Mouse (Mus musculus) heart, adult 2 months (tissue): Measurements from ENCODE around the gene Mcts2.

Source experiments
- CTCF ChIP-seq: fragments of 200-600 bp; IDR thresholded peaks from 2 replicates; pipeline ENCODE4 v1.8.1; 2022; ENCODE audit warnings: antibody characterized with exemption, mild to moderate bottlenecking, moderate library complexity
- EP300 ChIP-seq: fragments of 200-500 bp; IDR thresholded peaks from 2 replicates; pipeline ENCODE4 v1.6.1; 2011; ENCODE audit warnings: low read depth, low read length, control low read depth; ENCODE audit not compliant: insufficient read depth
- POLR2A ChIP-seq: fragments of 200-500 bp; IDR thresholded peaks from 2 replicates; pipeline ENCODE4 v1.6.1; 2011; ENCODE audit warnings: mild to moderate bottlenecking, low read depth, low read length, control low read depth; ENCODE audit not compliant: insufficient read depth

GRCm38 (mm10) chr2:152653874-152654715, 32.7 kb upstream of the Mcts2 start:
- no peak for TF ChIP-seq POLR2A
- no peak for TF ChIP-seq CTCF
- no peak for TF ChIP-seq EP300
